Mouse (Mus musculus) stomach, embryonic 16.5 days (tissue): ENCODE data around the gene Gm9837. TPM values are rescaled to one million over a fixed set of nuclear protein-coding genes. Genes with fewer than 3 reads are reported as not detected.
A peak's percentile ranks its signal among the peaks of the same experiment; 100 is the strongest.

Experiments used
- ATAC-seq: fragments of 200-750 bp; cut with Nextera tagmentation; 2 replicates; pipeline ENCODE4 v1.8.0; 2017; ENCODE audit warnings: moderate number of reproducible peaks, moderate TSS enrichment; ENCODE audit not compliant: insufficient read depth, low FRiP score
- H3K27ac ChIP-seq: fragments of 300-500 bp; sonication (generic); 2 replicates; pipeline ENCODE4 v1.5.1; 2014; ENCODE audit warnings: low read length
- H3K27me3 ChIP-seq: fragments of 300-500 bp; sonication (generic); 2 replicates; pipeline ENCODE4 v1.6.1; 2014; ENCODE audit warnings: low read length, control low read depth, mixed read lengths; ENCODE audit not compliant: control insufficient read depth, insufficient read depth
- H3K36me3 ChIP-seq: fragments of 300-500 bp; sonication (generic); 2 replicates; pipeline ENCODE4 v1.6.1; 2014; ENCODE audit warnings: low read length; ENCODE audit not compliant: control insufficient read depth, insufficient read depth
- H3K4me1 ChIP-seq: fragments of 300-500 bp; sonication (generic); 2 replicates; pipeline ENCODE4 v1.6.1; 2014; ENCODE audit warnings: low read length, control low read depth, mixed read lengths; ENCODE audit not compliant: control insufficient read depth, insufficient read depth
- H3K4me2 ChIP-seq: fragments of 300-500 bp; sonication (generic); 2 replicates; pipeline ENCODE4 v1.6.1; 2014; ENCODE audit warnings: low read depth, low read length, mixed read lengths
- H3K4me3 ChIP-seq: fragments of 300-500 bp; sonication (generic); replicated peaks from 2 replicates; pipeline ENCODE4 v1.5.1; 2014; ENCODE audit warnings: mild to moderate bottlenecking, low read length
- H3K9ac ChIP-seq: fragments of 300-500 bp; sonication (generic); 2 replicates; pipeline ENCODE4 v1.6.1; 2014; ENCODE audit warnings: low read length
- H3K9me3 ChIP-seq: fragments of 300-500 bp; sonication (generic); replicated peaks from 2 replicates; pipeline ENCODE4 v1.6.1; 2016; ENCODE audit warnings: low read length, control low read depth; ENCODE audit not compliant: control insufficient read depth
- WGBS: fragments of 180-500 bp; shearing (Covaris S2); extraction: QIAGEN DNeasy Blood & Tissue Kit; methylation state at CpG from one replicate; pipeline ENCODE4 v1.1.7; 2014; 5-methylcytosine and 5-hydroxymethylcytosine counted together
- polyA plus RNA-seq: library from polyadenylated mRNA; unstranded; fragments of >200 nt; fragmentation: Nextera tagmentation; extraction: Ambion mirVana; gene quantifications from 2 replicates; pipeline ENCODE4 v1.2.1, GENCODE M21; 2015

Gene Gm9837
- not detected in 2 replicates for polyA plus RNA-seq

DNA sequence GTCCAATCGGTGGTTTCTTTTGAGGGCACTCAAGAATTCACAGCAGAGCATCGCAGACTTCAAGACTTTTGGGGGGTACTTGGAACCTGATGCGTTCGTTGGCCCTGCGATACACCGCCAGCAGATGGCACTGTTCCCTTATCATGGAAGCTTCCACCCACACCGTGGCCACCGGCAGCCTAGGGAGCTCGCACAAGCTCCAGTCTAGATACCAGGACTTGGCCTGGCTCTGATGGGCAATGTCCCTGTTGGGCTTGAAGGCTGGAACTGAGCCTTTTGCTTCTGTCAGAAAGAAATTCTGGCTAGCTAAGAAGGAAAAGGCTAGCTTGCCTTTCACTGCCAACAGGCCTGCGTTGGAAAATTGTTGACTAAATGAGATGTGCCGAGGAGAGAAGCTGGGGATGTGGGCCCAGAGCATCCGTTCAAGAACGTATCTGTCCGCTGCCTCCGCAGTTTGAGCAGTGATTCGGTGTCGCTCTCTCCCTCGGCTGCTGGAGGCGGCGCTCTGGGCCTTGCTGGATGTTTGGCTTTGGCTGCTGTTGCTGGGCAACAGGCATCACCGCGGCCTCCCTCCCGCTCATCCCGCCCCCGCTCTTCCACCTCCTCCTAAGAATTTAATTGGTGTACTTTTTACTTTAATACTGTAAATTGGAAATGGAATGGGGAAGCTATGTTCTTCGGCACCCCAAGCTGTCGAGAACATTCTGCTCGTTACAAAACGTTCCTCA is at the start of gene Gm9837:
Gene Gm9837 (minus strand): TSS at position 512 of the 728 bp plus-strand sequence.
- Histone ChIP-seq H3K4me3 (peak within 1 kb of the TSS; percentile 27), H3K27me3 (peaks cover 41% of the 10 kb centered on the region)

DNA sequence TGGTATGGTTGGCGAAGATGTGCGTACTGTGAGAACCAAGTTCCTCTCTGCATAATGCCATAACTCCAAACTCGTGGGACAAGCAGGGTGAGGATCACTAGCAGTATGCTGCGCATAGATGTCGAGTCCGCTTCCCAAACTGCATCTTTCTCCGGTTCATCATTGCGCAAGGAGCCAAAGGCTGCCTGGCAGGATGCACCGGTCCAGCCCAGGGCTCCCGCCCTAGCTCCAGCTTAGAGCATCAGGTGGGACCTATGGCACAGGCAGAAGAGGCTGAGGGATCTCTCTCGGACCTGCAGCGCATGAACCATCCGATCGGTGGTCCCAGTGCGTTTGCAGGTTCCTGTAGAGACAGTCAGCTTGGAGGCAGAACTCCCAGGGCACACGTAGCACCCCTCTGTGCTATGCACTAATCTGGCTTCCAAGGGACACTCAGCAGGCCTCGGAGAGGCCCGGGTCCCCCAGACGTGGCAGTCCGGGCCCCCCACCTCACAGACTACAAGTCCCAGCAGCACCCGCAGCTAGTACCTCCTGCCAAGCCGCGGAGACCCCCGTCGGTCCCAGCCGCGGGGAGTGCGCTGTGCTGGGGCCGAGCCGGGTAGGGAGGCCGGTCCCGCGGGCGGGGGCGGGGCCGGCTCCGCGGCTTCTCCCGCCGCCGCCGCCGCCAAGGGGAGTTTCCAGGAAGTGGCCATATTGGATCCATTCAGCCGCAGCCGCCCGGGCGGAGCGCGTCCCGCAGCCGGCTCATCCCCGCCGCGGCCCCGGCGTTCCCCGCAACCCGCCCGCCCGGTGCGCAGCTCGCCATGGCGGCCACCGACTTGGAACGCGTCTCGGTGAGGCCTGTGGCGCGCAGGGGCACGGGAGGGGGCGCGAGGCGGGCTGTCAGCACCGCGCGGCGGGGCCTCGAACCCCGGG is 49.2 kb upstream of the Gm9837 start, which contains the start of gene Sept8:
Gene Sept8 (plus strand): TSS at position 51 of the 915 bp plus-strand sequence.
- Histone ChIP-seq H3K27me3 (no peaks in the 10 kb centered on the region), H3K9me3 (no peaks in the 10 kb centered on the region), H3K4me3 (peak within 1 kb of the TSS; percentile 81), H3K4me1 (peaks cover 31% of the 10 kb centered on the region), H3K27ac (peak within 1 kb of the TSS; percentile 92), H3K4me2 (peak within 1 kb of the TSS; percentile 81), H3K36me3 (no peaks in the 10 kb centered on the region), H3K9ac (peak within 1 kb of the TSS; percentile 90)
- 5% methylated on average over 71 of the region's 79 CpGs for WGBS
- peak; percentile 81 for ATAC-seq

More for the DNA sequence above, at the start of gene Gm9837:
- ATAC-seq = peak; percentile 78; the same call in 1 of the 2 replicates
- H3K27ac ChIP-seq = no peak within 1 kb of the TSS
- H3K9me3 ChIP-seq = no peaks in the 10 kb centered on the region
- no peaks in the 10 kb centered on the region for H3K36me3 ChIP-seq
- 5% methylated on average over 29 of the region's 29 CpGs for WGBS
- peak within 1 kb of the TSS; percentile 49 for H3K4me2 ChIP-seq
- peaks cover 17% of the 10 kb centered on the region for H3K4me1 ChIP-seq
- peak within 1 kb of the TSS; percentile 4; the same call in 1 of the 2 replicates for H3K9ac ChIP-seq

DNA sequence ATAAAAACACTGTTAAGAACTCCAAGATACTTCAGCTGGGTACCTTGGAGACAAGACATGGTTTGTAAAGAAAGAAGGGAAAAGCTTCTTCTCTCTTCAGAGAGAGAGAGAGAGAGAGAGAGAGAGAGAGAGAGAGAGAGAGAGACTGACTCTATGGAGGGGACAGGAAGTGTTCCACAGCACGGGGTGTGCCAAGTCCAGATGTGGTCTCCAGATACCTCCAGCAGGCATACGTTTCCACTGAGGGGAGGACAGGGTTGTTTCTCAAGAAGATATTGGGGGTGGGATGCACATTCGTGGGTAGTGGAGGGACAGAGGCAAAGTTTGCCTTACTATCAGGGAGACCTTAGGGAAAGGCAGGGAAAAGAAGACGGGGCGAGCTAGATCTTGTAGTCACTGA is 48.5 kb upstream of the Gm9837 start:
- H3K27me3 ChIP-seq = no peaks in the 10 kb centered on the region
- H3K4me1 ChIP-seq = peaks cover 26% of the 10 kb centered on the region
- H3K36me3 ChIP-seq = no peaks in the 10 kb centered on the region
- 55% methylated on average over 5 of the region's 5 CpGs for WGBS
- no peak overlapping the region for H3K27ac ChIP-seq
- peak overlapping the region; percentile 81 for H3K4me2 ChIP-seq
- H3K9me3 ChIP-seq = no peaks in the 10 kb centered on the region
- H3K4me3 ChIP-seq = peak overlapping the region; percentile 81; the same call in 1 of the 2 replicates
- no peak for ATAC-seq
- peak overlapping the region; percentile 90 for H3K9ac ChIP-seq

DNA sequence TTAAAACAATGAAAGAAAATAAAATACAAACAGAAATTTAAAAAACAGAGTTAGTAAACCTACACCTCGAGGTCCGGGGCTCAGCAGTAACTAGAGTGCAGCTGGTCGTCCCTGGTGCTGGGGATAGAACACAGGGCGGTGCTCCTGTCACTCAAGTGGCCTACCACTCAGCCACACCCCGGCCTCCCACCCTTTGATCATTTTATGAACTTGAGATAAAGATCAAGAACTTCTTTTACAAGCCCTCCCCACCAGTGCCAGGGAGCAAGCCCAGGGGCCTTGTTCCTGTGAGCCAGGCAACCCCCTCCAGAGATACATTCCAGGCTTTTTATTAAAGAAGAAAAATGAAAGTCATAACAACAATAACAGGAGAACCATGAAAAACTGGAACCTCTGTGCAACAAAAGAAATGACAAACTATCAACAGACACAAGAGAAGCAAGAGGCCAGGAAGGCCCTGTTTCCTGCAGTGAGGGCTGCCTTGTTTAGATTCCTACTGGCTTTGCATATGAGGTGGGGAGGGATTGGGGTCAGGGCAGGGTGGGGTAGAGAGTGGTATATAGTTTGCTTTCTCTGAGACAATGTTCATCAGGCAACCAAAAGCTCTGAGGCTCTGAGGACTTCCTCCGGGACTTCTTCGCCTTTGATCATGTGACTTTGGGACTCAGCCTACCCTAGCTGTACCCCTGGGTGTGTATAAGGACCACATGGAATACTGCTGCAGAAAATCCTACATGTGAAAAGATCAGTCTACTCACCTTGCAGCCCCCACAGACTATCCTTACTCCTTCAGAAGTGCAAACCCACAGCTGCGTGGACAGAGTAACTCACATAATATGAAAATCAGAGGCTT is 46.7 kb upstream of the Gm9837 start:
- no peaks in the 10 kb centered on the region for H3K36me3 ChIP-seq
- no peaks in the 10 kb centered on the region for H3K27me3 ChIP-seq
- H3K9me3 ChIP-seq = no peaks in the 10 kb centered on the region
- no peak for ATAC-seq
- no peak overlapping the region for H3K4me2 ChIP-seq
- WGBS = 45% methylated on average over 8 of the region's 8 CpGs
- peaks cover 17% of the 10 kb centered on the region for H3K4me1 ChIP-seq
- no peak overlapping the region for H3K4me3 ChIP-seq
- H3K27ac ChIP-seq = no peak overlapping the region
- H3K9ac ChIP-seq = no peak overlapping the region

DNA sequence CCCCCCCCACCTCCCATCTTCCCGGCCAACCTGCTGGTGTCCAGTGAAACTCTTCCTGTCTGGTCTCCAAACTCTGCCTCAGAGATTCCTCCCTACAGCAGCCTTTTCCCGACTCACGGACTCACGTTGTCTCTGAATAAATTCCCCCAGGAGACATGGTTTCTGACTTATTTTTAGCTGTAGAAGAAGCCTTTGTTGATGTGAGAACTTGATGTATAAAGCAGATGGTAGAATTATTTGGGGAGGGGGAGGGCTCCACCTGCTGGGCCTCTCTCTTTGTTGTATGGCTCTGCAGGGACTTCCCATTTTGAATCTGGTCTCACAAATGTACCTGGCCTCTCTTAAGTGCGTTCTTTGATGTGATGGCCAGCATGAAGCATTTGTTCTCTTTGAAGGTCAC is 40.1 kb upstream of the Gm9837 start:
- no peaks in the 10 kb centered on the region for H3K9me3 ChIP-seq
- no peak for ATAC-seq
- no peaks in the 10 kb centered on the region for H3K36me3 ChIP-seq
- no peak overlapping the region for H3K4me2 ChIP-seq
- no peaks in the 10 kb centered on the region for H3K27me3 ChIP-seq
- no peak overlapping the region for H3K4me3 ChIP-seq
- WGBS = 48% methylated on average over 5 of the region's 5 CpGs
- no peaks in the 10 kb centered on the region for H3K4me1 ChIP-seq
- H3K27ac ChIP-seq = no peak overlapping the region
- H3K9ac ChIP-seq = no peak overlapping the region

DNA sequence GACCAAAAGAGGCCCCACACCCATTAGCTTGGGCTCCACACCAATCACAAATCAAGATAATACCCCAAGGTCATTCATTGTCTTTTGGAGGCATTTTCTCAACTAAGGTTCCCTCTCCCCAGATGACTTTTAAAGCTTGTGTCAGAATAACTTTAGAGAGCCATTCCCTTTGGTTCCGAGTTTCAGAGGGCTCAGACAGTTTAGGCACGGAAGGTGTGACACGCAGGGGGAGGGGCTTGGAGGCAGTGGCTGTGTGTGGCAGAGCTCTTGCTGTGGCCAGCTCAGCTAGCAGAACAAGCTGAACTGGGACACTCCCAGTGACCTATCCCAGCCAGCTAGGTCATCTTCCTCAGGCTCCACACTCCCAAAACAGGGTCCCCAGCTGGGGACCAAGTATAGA is 38.3 kb upstream of the Gm9837 start:
- Histone ChIP-seq H3K9ac (no peak overlapping the region), H3K4me3 (no peak overlapping the region), H3K27me3 (no peaks in the 10 kb centered on the region), H3K4me1 (no peaks in the 10 kb centered on the region), H3K9me3 (no peaks in the 10 kb centered on the region), H3K36me3 (no peaks in the 10 kb centered on the region), H3K27ac (no peak overlapping the region), H3K4me2 (no peak overlapping the region)
- 41% methylated on average over 3 of the region's 3 CpGs for WGBS
- no peak for ATAC-seq

DNA sequence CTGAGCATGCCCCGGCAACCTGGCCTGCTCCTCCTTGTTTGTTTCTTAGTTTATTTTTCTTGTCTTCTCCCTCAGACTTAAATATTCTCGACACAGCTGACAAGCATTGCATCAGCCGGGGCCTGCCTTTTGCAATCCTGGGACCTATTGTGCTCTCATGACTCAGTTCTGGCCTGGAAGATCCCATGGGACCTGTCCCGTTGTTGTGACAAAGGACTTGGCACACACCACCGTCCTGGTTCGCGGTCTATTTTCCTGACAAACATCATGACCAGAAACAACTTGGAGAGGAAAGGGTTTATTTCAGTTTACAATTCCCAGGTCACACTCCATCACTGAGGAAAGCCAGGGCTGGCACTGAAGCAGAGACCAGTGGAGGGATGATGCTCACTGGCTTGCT is 37.9 kb upstream of the Gm9837 start:
- no peaks in the 10 kb centered on the region for H3K27me3 ChIP-seq
- H3K9me3 ChIP-seq = no peaks in the 10 kb centered on the region
- no peak for ATAC-seq
- no peak overlapping the region for H3K9ac ChIP-seq
- H3K4me3 ChIP-seq = no peak overlapping the region
- H3K4me1 ChIP-seq = no peaks in the 10 kb centered on the region
- 71% methylated on average over 7 of the region's 7 CpGs for WGBS
- no peak overlapping the region for H3K4me2 ChIP-seq
- no peaks in the 10 kb centered on the region for H3K36me3 ChIP-seq
- no peak overlapping the region for H3K27ac ChIP-seq

DNA sequence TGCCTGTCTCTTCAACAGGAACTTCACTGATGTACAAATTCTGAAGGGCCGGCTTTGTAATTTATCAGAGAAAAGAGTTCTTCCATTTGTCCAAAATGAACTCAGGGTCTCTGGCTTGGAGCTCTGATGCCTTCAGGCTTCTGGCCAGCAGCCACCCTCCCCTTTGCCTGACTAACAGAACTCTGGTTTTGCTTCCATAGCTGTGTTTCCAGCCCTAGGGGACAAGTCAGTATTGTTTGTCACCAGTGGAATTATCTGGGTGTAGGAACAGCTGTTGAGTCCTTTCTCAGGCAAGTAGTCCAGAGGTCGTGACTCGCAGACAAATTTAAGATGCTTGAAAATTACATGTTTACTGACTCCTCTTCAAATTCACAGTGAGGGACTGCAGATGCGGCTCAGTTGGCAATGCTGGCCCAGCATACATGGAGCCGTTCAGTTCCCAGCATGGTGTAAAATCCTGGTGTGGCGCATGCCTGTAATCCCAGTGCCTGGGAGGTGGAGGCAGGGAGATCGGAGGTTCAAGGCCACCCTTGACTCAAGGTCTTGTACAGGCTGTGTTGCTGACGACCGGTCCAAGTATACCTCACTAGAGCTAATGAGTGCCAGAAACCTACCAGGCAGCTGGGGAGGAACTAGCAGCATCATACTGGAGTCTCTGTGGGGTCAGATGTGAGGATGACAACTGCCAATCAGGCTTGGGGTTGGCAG is 37.0 kb upstream of the Gm9837 start:
- 78% methylated on average over 9 of the region's 9 CpGs for WGBS
- ATAC-seq = no peak

More for the DNA sequence above, 37.0 kb upstream of the Gm9837 start:
- no peak overlapping the region for H3K4me2 ChIP-seq
- H3K4me1 ChIP-seq = no peaks in the 10 kb centered on the region
- H3K27ac ChIP-seq = no peak overlapping the region
- H3K27me3 ChIP-seq = no peaks in the 10 kb centered on the region
- H3K36me3 ChIP-seq = no peaks in the 10 kb centered on the region
- no peak overlapping the region for H3K4me3 ChIP-seq
- no peaks in the 10 kb centered on the region for H3K9me3 ChIP-seq
- no peak overlapping the region for H3K9ac ChIP-seq
